Mouse (Mus musculus) limb, embryonic 15.5 days (tissue): ENCODE results near the gene Mbnl1. TPM values are rescaled to one million over a fixed set of nuclear protein-coding genes. Genes with fewer than 3 reads are reported as not detected.

ENCODE experiments used
- ATAC-seq: fragments of 200-750 bp; cut with Nextera tagmentation; 2 replicates; pipeline ENCODE4 v1.8.0; 2017; ENCODE audit warnings: low read depth, moderate TSS enrichment; ENCODE audit not compliant: insufficient number of reproducible peaks, low FRiP score, low TSS enrichment
- H3K27ac ChIP-seq: fragments of 300-500 bp; sonication (generic); 2 replicates; pipeline ENCODE4 v1.5.1; 2015; ENCODE audit warnings: moderate library complexity, mild to moderate bottlenecking, inconsistent platforms
- H3K27me3 ChIP-seq: fragments of 300-500 bp; sonication (generic); 2 replicates; pipeline ENCODE4 v1.6.1; 2015; ENCODE audit warnings: inconsistent platforms
- H3K36me3 ChIP-seq: fragments of 300-500 bp; sonication (generic); 2 replicates; pipeline ENCODE4 v1.6.1; 2015; ENCODE audit warnings: inconsistent platforms
- H3K4me1 ChIP-seq: fragments of 300-500 bp; sonication (generic); 2 replicates; pipeline ENCODE4 v1.6.1; 2015; ENCODE audit warnings: inconsistent platforms
- H3K4me2 ChIP-seq: fragments of 300-500 bp; sonication (generic); 2 replicates; pipeline ENCODE4 v1.6.1; 2015; ENCODE audit warnings: mild to moderate bottlenecking, inconsistent platforms
- H3K4me3 ChIP-seq: fragments of 300-500 bp; sonication (generic); 2 replicates; pipeline ENCODE4 v1.5.1; 2015; ENCODE audit warnings: mild to moderate bottlenecking, inconsistent platforms
- H3K9ac ChIP-seq: fragments of 300-500 bp; sonication (generic); 2 replicates; pipeline ENCODE4 v1.6.1; 2015; ENCODE audit warnings: inconsistent platforms
- H3K9me3 ChIP-seq: fragments of 300-500 bp; sonication (generic); 2 replicates; pipeline ENCODE4 v1.6.1; 2016; ENCODE audit warnings: inconsistent platforms
- WGBS: fragments of 180-500 bp; shearing (Covaris S2); methylation state at CpG from one replicate; pipeline ENCODE4 v1.1.7; 2015; 5-methylcytosine and 5-hydroxymethylcytosine counted together
- polyA plus RNA-seq: library from polyadenylated mRNA; unstranded; fragments of >200 nt; fragmentation: Nextera tagmentation; extraction: Ambion mirVana; gene quantifications from 2 replicates; pipeline ENCODE4 v1.2.1, GENCODE M21; 2015

Mbnl1 gene
- polyA plus RNA-seq, 1 experiment from 2014 or later, result 109 TPM

GRCm38 (mm10) chr3:60602923-60603549, 130.4 kb downstream of the Mbnl1 start:
- 83% methylated on average over 4 of the region's 4 CpGs for WGBS
- Histone ChIP-seq H3K4me2 (no peak overlapping the region), H3K27me3 (no peaks in the 10 kb centered on the region), H3K9me3 (no peaks in the 10 kb centered on the region), H3K4me3 (no peak overlapping the region), H3K27ac (no peak overlapping the region), H3K9ac (no peak overlapping the region), H3K36me3 (peaks cover 5% of the 10 kb centered on the region; the same call in 1 of the 2 replicates), H3K4me1 (no peaks in the 10 kb centered on the region)
- no peak for ATAC-seq

DNA sequence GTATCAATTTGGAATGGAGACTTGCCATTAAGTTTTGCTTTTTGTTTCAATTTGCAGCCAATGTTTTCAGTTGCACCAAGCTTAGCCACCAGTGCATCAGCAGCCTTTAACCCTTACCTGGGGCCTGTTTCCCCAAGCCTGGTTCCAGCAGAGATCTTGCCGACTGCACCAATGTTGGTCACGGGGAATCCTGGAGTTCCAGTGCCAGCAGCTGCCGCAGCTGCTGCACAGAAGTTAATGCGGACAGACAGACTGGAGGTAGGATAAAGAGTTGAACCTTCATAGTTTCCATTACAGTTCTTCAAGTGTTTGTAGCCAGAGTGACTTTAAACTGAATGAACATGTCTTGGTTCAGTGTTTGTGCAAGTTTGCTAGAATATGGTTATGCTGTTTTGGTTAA, 131.0 kb downstream of the Mbnl1 start:
- no peaks in the 10 kb centered on the region for H3K9me3 ChIP-seq
- H3K36me3 ChIP-seq, result peaks cover 5% of the 10 kb centered on the region; the same call in 1 of the 2 replicates
- H3K4me2 ChIP-seq, result no peak overlapping the region
- no peak overlapping the region for H3K9ac ChIP-seq
- no peak for ATAC-seq
- H3K4me1 ChIP-seq, result no peaks in the 10 kb centered on the region
- H3K27me3 ChIP-seq, result no peaks in the 10 kb centered on the region
- H3K27ac ChIP-seq, result no peak overlapping the region
- H3K4me3 ChIP-seq, result no peak overlapping the region
- WGBS, result 73% methylated on average over 4 of the region's 4 CpGs

- Histone ChIP-seq H3K4me2 (no peak overlapping the region), H3K4me1 (no peaks in the 10 kb centered on the region), H3K27me3 (no peaks in the 10 kb centered on the region), H3K36me3 (peaks cover 5% of the 10 kb centered on the region; the same call in 1 of the 2 replicates), H3K9ac (no peak overlapping the region), H3K4me3 (no peak overlapping the region), H3K27ac (no peak overlapping the region), H3K9me3 (no peaks in the 10 kb centered on the region)
- ATAC-seq, result no peak
- 61% methylated on average over 6 of the region's 6 CpGs for WGBS
These were observed 131.6 kb downstream of the Mbnl1 start for GRCm38 (mm10) chr3:60604205-60604604.

GRCm38 (mm10) chr3:60608952-60609403, 136.3 kb downstream of the Mbnl1 start:
- peaks cover 13% of the 10 kb centered on the region for H3K36me3 ChIP-seq
- 11% methylated on average over 2 of the region's 2 CpGs for WGBS
- no peaks in the 10 kb centered on the region for H3K4me1 ChIP-seq
- no peak overlapping the region for H3K27ac ChIP-seq
- no peak for ATAC-seq
- H3K4me3 ChIP-seq, result no peak overlapping the region
- no peak overlapping the region for H3K9ac ChIP-seq
- H3K27me3 ChIP-seq, result no peaks in the 10 kb centered on the region
- no peaks in the 10 kb centered on the region for H3K9me3 ChIP-seq
- H3K4me2 ChIP-seq, result no peak overlapping the region

DNA sequence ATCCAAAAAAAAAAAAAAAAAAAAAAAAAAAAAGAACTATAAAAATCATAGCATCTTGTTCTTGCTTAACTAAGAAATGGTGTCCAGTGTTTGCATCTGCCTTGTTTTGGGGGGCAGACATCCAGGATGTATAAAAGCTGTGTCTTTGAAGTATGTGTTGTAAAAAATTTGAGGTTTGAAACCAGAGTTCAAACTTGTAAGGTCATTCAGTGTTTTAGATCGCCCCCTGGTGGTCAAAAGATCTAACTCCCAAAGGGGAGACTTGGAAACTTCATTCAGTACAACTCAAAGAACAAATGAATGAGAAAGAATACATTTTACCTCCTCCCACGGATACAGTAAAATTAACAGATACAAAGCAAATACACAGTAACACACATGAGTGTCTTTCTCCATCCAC, 139.2 kb downstream of the Mbnl1 start:
- H3K36me3 ChIP-seq, result peaks cover 10% of the 10 kb centered on the region
- H3K9ac ChIP-seq, result no peak overlapping the region
- no peak overlapping the region for H3K27ac ChIP-seq
- ATAC-seq, result no peak
- H3K4me2 ChIP-seq, result no peak overlapping the region
- no peaks in the 10 kb centered on the region for H3K27me3 ChIP-seq
- peaks cover 2% of the 10 kb centered on the region; the same call in 1 of the 2 replicates for H3K4me1 ChIP-seq
- 20% methylated on average over 2 of the region's 2 CpGs for WGBS
- H3K9me3 ChIP-seq, result no peaks in the 10 kb centered on the region
- no peak overlapping the region for H3K4me3 ChIP-seq

- ATAC-seq, result no peak
- no peak overlapping the region for H3K4me3 ChIP-seq
- H3K36me3 ChIP-seq, result peaks cover 10% of the 10 kb centered on the region
- 83% methylated on average over 7 of the region's 7 CpGs for WGBS
- no peak overlapping the region for H3K27ac ChIP-seq
- no peaks in the 10 kb centered on the region for H3K9me3 ChIP-seq
- H3K9ac ChIP-seq, result no peak overlapping the region
- no peaks in the 10 kb centered on the region for H3K27me3 ChIP-seq
- peaks cover 2% of the 10 kb centered on the region; the same call in 1 of the 2 replicates for H3K4me1 ChIP-seq
- H3K4me2 ChIP-seq, result no peak overlapping the region
These were observed 140.5 kb downstream of the Mbnl1 start for GRCm38 (mm10) chr3:60613121-60613520.

GRCm38 (mm10) chr3:60614516-60614915, 141.9 kb downstream of the Mbnl1 start:
- Histone ChIP-seq H3K4me1 (peaks cover 2% of the 10 kb centered on the region; the same call in 1 of the 2 replicates), H3K27me3 (no peaks in the 10 kb centered on the region), H3K9ac (no peak overlapping the region)

GRCm38 (mm10) chr3:60615057-60615606, 142.5 kb downstream of the Mbnl1 start:
- H3K9ac ChIP-seq, result no peak overlapping the region
- ATAC-seq, result no peak
- H3K36me3 ChIP-seq, result peaks cover 13% of the 10 kb centered on the region
- peaks cover 2% of the 10 kb centered on the region; the same call in 1 of the 2 replicates for H3K4me1 ChIP-seq
- H3K4me3 ChIP-seq, result no peak overlapping the region
- 35% methylated on average over 11 of the region's 11 CpGs for whole genome bisulfite sequencing
- H3K4me2 ChIP-seq, result no peak overlapping the region
- no peak overlapping the region for H3K27ac ChIP-seq
- no peaks in the 10 kb centered on the region for H3K27me3 ChIP-seq
- no peaks in the 10 kb centered on the region for H3K9me3 ChIP-seq

More at GRCm38 (mm10) chr3:60614516-60614915, 141.9 kb downstream of the Mbnl1 start:
- no peak overlapping the region for H3K27ac ChIP-seq
- no peak overlapping the region for H3K4me2 ChIP-seq
- peaks cover 13% of the 10 kb centered on the region for H3K36me3 ChIP-seq
- no peak for ATAC-seq
- H3K4me3 ChIP-seq, result no peak overlapping the region
- WGBS, result 86% methylated on average over 7 of the region's 7 CpGs
- H3K9me3 ChIP-seq, result no peaks in the 10 kb centered on the region

- peaks cover 13% of the 10 kb centered on the region for H3K36me3 ChIP-seq
- no peak for ATAC-seq
- WGBS, result 42% methylated on average over 7 of the region's 7 CpGs
These were observed 143.0 kb downstream of the Mbnl1 start for GRCm38 (mm10) chr3:60615615-60616014.

DNA sequence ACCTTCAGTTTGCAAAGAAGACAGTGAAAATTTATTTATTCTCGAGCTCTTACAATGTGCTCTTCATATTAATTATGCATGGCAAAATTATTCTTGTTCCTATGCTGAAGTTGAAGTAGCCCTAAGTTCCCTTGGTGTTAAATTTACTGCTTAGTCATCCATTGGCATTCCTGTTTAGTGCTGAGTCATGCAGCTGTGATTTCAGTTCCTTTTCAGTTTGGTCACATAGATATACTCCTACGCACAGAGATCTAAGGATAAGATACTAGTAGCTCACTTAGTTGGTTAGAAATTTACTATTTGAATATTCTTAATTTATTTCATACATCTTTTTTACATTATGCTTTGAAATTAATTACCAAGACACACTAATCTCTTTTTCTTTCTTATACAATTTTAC, 143.5 kb downstream of the Mbnl1 start:
- Histone ChIP-seq H3K27ac (no peak overlapping the region), H3K9me3 (no peaks in the 10 kb centered on the region), H3K4me1 (peaks cover 2% of the 10 kb centered on the region; the same call in 1 of the 2 replicates), H3K27me3 (no peaks in the 10 kb centered on the region), H3K36me3 (peaks cover 13% of the 10 kb centered on the region), H3K4me2 (no peak overlapping the region), H3K9ac (no peak overlapping the region), H3K4me3 (no peak overlapping the region)
- 84% methylated on average over 2 of the region's 2 CpGs for WGBS
- ATAC-seq, result no peak

More at GRCm38 (mm10) chr3:60615615-60616014, 143.0 kb downstream of the Mbnl1 start:
- Histone ChIP-seq H3K27ac (no peak overlapping the region), H3K9ac (no peak overlapping the region), H3K4me3 (no peak overlapping the region), H3K9me3 (no peaks in the 10 kb centered on the region), H3K27me3 (no peaks in the 10 kb centered on the region), H3K4me1 (peaks cover 2% of the 10 kb centered on the region; the same call in 1 of the 2 replicates), H3K4me2 (no peak overlapping the region)

DNA sequence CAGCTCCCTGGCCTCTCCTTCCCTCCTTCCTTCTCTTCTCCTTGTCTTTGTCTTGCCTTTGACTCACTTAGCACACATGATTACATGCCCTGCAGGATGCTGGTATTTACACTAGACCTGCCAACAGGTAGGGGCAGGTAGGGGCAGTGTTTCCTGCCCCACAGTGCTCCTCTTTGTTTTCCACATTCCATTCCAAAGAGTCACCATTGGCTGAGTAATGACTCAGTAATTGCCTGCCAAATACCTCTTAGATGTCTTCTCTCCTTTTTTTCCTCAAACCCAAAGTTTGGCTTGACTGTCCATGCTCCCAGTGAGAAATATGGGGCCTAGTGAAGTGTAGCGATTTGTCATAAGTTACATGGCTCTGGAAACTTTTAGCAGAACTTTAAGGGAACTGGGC, 145.0 kb downstream of the Mbnl1 start:
- H3K4me2 ChIP-seq, result no peak overlapping the region
- H3K4me1 ChIP-seq, result peaks cover 2% of the 10 kb centered on the region; the same call in 1 of the 2 replicates
- H3K27ac ChIP-seq, result no peak overlapping the region
- 56% methylated on average over 1 of the region's 1 CpGs for WGBS
- no peak overlapping the region for H3K4me3 ChIP-seq
- no peak overlapping the region for H3K9ac ChIP-seq
- no peaks in the 10 kb centered on the region for H3K9me3 ChIP-seq
- no peak for ATAC-seq
- no peaks in the 10 kb centered on the region for H3K27me3 ChIP-seq
- H3K36me3 ChIP-seq, result peaks cover 18% of the 10 kb centered on the region

DNA sequence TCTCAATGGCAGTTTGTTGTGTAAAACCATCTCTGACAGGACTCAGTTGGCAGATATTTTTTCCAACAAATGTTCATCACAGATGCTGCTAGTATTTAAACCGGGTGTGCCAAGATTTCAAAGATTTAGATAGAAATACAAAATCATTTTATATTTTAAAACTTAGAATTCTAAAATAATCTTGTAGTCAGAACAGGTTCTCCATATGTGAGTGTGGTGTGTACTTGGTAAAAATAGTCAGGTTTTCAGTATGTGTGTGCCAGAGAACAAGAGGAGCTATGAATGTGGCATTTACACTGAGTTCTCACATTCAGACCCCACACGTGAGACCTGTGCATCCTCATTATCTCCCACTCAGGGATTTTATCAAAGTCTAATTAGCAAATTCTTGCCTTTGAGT, 147.6 kb downstream of the Mbnl1 start:
- WGBS, result 83% methylated on average over 2 of the region's 2 CpGs

More for the DNA sequence above, 147.6 kb downstream of the Mbnl1 start:
- Histone ChIP-seq H3K36me3 (peaks cover 13% of the 10 kb centered on the region; the same call in 1 of the 2 replicates), H3K4me1 (peaks cover 2% of the 10 kb centered on the region; the same call in 1 of the 2 replicates), H3K9ac (no peak overlapping the region), H3K9me3 (no peaks in the 10 kb centered on the region), H3K4me2 (no peak overlapping the region), H3K27ac (no peak overlapping the region), H3K4me3 (no peak overlapping the region), H3K27me3 (no peaks in the 10 kb centered on the region)
- no peak for ATAC-seq
